Mouse (Mus musculus) layer of hippocampus, postnatal 14 days (tissue): Measurements from ENCODE around the gene Ints2. TPM values are rescaled to one million over a fixed set of nuclear protein-coding genes. Genes with fewer than 3 reads are reported as not detected.
A peak's percentile ranks its signal among the peaks of the same experiment; 100 is the strongest.

Experiments
- DNase-seq, 2 experiments: peaks; one replicate each; pipeline ENCODE4 v3.0.0; 2021 to 2022; ENCODE audit warnings: low spot score in 2 of 2, mixed read lengths in 1 of 2
- total RNA-seq, 2 experiments: library from RNA; stranded (reverse); gene quantifications; 2 replicates each; pipeline ENCODE4 v1.2.3; 2021

Ints2 gene
- total RNA-seq, 2 experiments from 2014 or later = 26.1 to 26.3 TPM

DNA sequence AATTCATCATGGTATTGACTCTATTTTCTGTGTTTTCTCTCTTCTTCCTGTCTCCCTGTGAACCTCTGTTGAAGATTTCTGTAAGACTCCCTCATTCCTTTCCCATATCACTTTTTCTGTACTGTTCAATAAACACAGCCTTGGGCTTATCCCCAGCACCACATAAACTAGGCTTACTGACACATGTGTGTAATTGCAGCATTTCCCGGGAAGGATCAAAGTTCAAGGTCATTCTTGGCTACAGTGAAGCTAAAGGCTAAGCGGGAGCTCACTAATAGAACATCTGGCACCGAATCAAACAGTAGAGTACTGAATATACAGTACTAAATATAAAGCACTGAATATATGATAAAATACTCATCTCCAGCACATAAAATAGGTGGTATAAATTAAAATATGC lies 81.5 kb downstream of the Ints2 start:
- DNase-seq = no peak

- DNase-seq = peak; percentile 42 to 55
These were observed 83.2 kb downstream of the Ints2 start for GRCm38 (mm10) chr11:86174173-86174572.

- DNase-seq = no peak
These were observed 86.6 kb downstream of the Ints2 start for GRCm38 (mm10) chr11:86170743-86171142.

Other genes with a start within 250 kb of the Ints2 start
- under 1 TPM; 0.32 to 0.45 TPM for gene Brip1, start 56.4 kb downstream of the Ints2 start, total RNA-seq
- gene Med13, start 100.0 kb upstream of the Ints2 start, total RNA-seq = 10 to 100 TPM; 57.9 to 60.9 TPM
- gene Rnft1, start 227.1 kb upstream of the Ints2 start, total RNA-seq = 10 to 100 TPM; 20.5 to 26.8 TPM